ENCODE assay signal across 9 mouse cellular contexts in genomic region chr9:114526581-114526980, GRCm38 (mm10). TPM values are rescaled to one million over a fixed set of nuclear protein-coding genes. Genes with fewer than 3 reads are reported as not detected.
DNase-seq lines count a peak whose midpoint lies in the region; ATAC-seq and TF ChIP-seq lines count a peak whose summit lies in the region.
"Had no signal": no experiment of that assay in that cellular context is flagged by ENCODE, and none has a peak within 500 bp of the region (broad histone marks: within the 10 kb centered on the region; RNA-seq: fewer than 3 reads in every experiment).

No protein-coding gene starts in this region.

- no peak overlapping the region for H3K4me3 ChIP-seq in forebrain, embryonic 11.5 days (ENCODE audit: low read depth, low read length)
- H3K4me3 ChIP-seq in forebrain, embryonic 15.5 days: no peak overlapping the region
- peak overlapping the region; percentile 52 for H3K4me3 ChIP-seq in ES-Bruce4 (ENCODE audit: low read depth, low read length)
- H3K4me3 ChIP-seq in heart, embryonic 15.5 days: peak overlapping the region; percentile 23
- no peak overlapping the region for H3K4me3 ChIP-seq in liver, embryonic 14.5 days (ENCODE audit: insufficient read depth in 1 of 2, low read depth in 2 of 2, low read length in 2 of 2)

- under 1% methylated on average over 8 of the region's 8 CpGs for WGBS in forebrain, embryonic 11.5 days
- 7% methylated on average over 8 of the region's 8 CpGs for WGBS in forebrain, embryonic 15.5 days
- 30% methylated on average over 8 of the region's 8 CpGs for WGBS in heart, embryonic 15.5 days
- WGBS in liver, embryonic 14.5 days (ENCODE audit: insufficient replicate concordance): 49% methylated on average over 8 of the region's 8 CpGs

- H3K9ac ChIP-seq in forebrain, embryonic 11.5 days (ENCODE audit: low read length): no peak overlapping the region; the same call in 1 of the 2 replicates
- H3K9ac ChIP-seq in forebrain, embryonic 15.5 days (replicated peaks): no peak overlapping the region
- peak overlapping the region; percentile 69 for H3K9ac ChIP-seq in ES-Bruce4 (ENCODE audit: low read depth, poor library complexity, severe bottlenecking)
- 0 out of 2 replicates have a peak overlapping the region, but pooled peaks have one; percentile 31 for H3K9ac ChIP-seq in heart, embryonic 15.5 days
- H3K9ac ChIP-seq in liver, embryonic 14.5 days (replicated peaks): no peak overlapping the region

- H3K4me2 ChIP-seq in forebrain, embryonic 11.5 days (ENCODE audit: low read depth, low read length, severe bottlenecking): peak overlapping the region; percentile 40; the same call in 1 of the 2 replicates
- H3K4me2 ChIP-seq in forebrain, embryonic 15.5 days (replicated peaks): no peak overlapping the region
- H3K4me2 ChIP-seq in heart, embryonic 15.5 days: peak overlapping the region; percentile 51
- H3K4me2 ChIP-seq in liver, embryonic 14.5 days (ENCODE audit: low read depth): peak overlapping the region; percentile 28

- no peak for TF ChIP-seq EP300 in ES-Bruce4 (IDR thresholded peaks at IDR 0.05; ENCODE audit: insufficient read depth, low read depth, low read length)
- TF ChIP-seq EP300 in liver, embryonic 14.5 days (IDR thresholded peaks at IDR 0.05; ENCODE audit: low read depth): no peak

- TF ChIP-seq CTCF in ES-Bruce4 (IDR thresholded peaks at IDR 0.05; ENCODE audit: low read depth, low read length): no peak
- no peak for TF ChIP-seq CTCF in liver, embryonic 14.5 days (IDR thresholded peaks at IDR 0.05; ENCODE audit: low read depth)

- H3K36me3 ChIP-seq in forebrain, embryonic 11.5 days (ENCODE audit: control insufficient read depth, insufficient read depth, low read length): no peaks in the 10 kb centered on the region
- no peaks in the 10 kb centered on the region for H3K36me3 ChIP-seq in forebrain, embryonic 15.5 days
- peaks cover 19% of the 10 kb centered on the region for H3K36me3 ChIP-seq in ES-Bruce4 (ENCODE audit: control insufficient read depth, insufficient read depth, low read length, poor library complexity, severe bottlenecking)
- no peaks in the 10 kb centered on the region for H3K36me3 ChIP-seq in heart, embryonic 15.5 days
- H3K36me3 ChIP-seq in liver, embryonic 14.5 days (replicated peaks; ENCODE audit: control insufficient read depth, insufficient read depth, low read depth): no peaks in the 10 kb centered on the region

- 0 out of 2 replicates have a peak, but pooled peaks have one; percentile 3 for ATAC-seq in forebrain, embryonic 11.5 days (replicated peaks; ENCODE audit: low FRiP score)
- ATAC-seq in forebrain, embryonic 15.5 days (replicated peaks): no peak
- no peak for ATAC-seq in heart, embryonic 15.5 days (replicated peaks; ENCODE audit: insufficient number of reproducible peaks, insufficient read depth, low FRiP score, low read depth)
- no peak for ATAC-seq in liver, embryonic 14.5 days (ENCODE audit: insufficient read depth)

- no peaks in the 10 kb centered on the region for H3K9me3 ChIP-seq in forebrain, embryonic 11.5 days (ENCODE audit: control insufficient read depth, low read length)
- H3K9me3 ChIP-seq in forebrain, embryonic 15.5 days: no peaks in the 10 kb centered on the region
- H3K9me3 ChIP-seq in ES-Bruce4 (replicated peaks; ENCODE audit: control insufficient read depth, insufficient read depth, low read length, poor library complexity, severe bottlenecking): no peaks in the 10 kb centered on the region
- no peaks in the 10 kb centered on the region for H3K9me3 ChIP-seq in heart, embryonic 15.5 days (replicated peaks)
- no peaks in the 10 kb centered on the region for H3K9me3 ChIP-seq in liver, embryonic 14.5 days (ENCODE audit: control insufficient read depth, low read length)

- peak; percentile 65 for DNase-seq in forebrain, embryonic 11.5 days (ENCODE audit: low spot score)
- no peak for DNase-seq in liver, embryonic 14.5 days (ENCODE audit: low read depth in 3 of 3, low spot score in 3 of 3)
- no peak for DNase-seq in right cerebral cortex, postnatal 14 days
- no peak for DNase-seq in layer of hippocampus, postnatal 25 days (ENCODE audit: extremely low spot score in 1 of 2, low spot score in 1 of 2)
- no peak for DNase-seq in left cerebral cortex, postnatal 36 days (ENCODE audit: low spot score in 2 of 2)

- H3K27ac ChIP-seq in forebrain, embryonic 11.5 days (ENCODE audit: low read depth, low read length): peak overlapping the region; percentile 51
- H3K27ac ChIP-seq in forebrain, embryonic 15.5 days (replicated peaks): no peak overlapping the region
- H3K27ac ChIP-seq in ES-Bruce4 (ENCODE audit: insufficient read depth, low read length): peak overlapping the region; percentile 90
- H3K27ac ChIP-seq in heart, embryonic 15.5 days: no peak overlapping the region
- H3K27ac ChIP-seq in liver, embryonic 14.5 days: no peak overlapping the region

- H3K27me3 ChIP-seq in forebrain, embryonic 11.5 days (ENCODE audit: control insufficient read depth, insufficient read depth, low read length): no peaks in the 10 kb centered on the region
- no peaks in the 10 kb centered on the region for H3K27me3 ChIP-seq in forebrain, embryonic 15.5 days
- no peaks in the 10 kb centered on the region for H3K27me3 ChIP-seq in ES-Bruce4 (ENCODE audit: control insufficient read depth, insufficient read depth, low read length, poor library complexity, severe bottlenecking)
- no peaks in the 10 kb centered on the region for H3K27me3 ChIP-seq in heart, embryonic 15.5 days
- H3K27me3 ChIP-seq in liver, embryonic 14.5 days (ENCODE audit: control insufficient read depth, insufficient read depth, low read length): no peaks in the 10 kb centered on the region

- TF ChIP-seq POLR2A in ES-Bruce4 (IDR thresholded peaks at IDR 0.05; ENCODE audit: insufficient read depth, low read length): no peak

- intact Hi-C loops in left cerebral cortex, postnatal 36 days (cut with DNase I): no loop called here

- H3K4me1 ChIP-seq in forebrain, embryonic 11.5 days (replicated peaks; ENCODE audit: control insufficient read depth, insufficient read depth, low read length): peaks cover 28% of the 10 kb centered on the region
- H3K4me1 ChIP-seq in forebrain, embryonic 15.5 days: peaks cover 19% of the 10 kb centered on the region
- H3K4me1 ChIP-seq in ES-Bruce4 (ENCODE audit: control insufficient read depth, insufficient read depth, low read length): peaks cover 2% of the 10 kb centered on the region
- peaks cover 26% of the 10 kb centered on the region for H3K4me1 ChIP-seq in heart, embryonic 15.5 days (replicated peaks)
- peaks cover 0 to 11% of the 10 kb centered on the region in 2 experiments; a peak in 2 of 4 replicates for H3K4me1 ChIP-seq in liver, embryonic 14.5 days (replicated peaks; ENCODE audit: control insufficient read depth in 2 of 2, insufficient read depth in 2 of 2, low read length in 1 of 2)

RNA-seq across cellular contexts. Expression of gene C130032M10Rik, which starts 11.1 kb away (rescaled TPM):
- polyA plus RNA-seq in forebrain, embryonic 11.5 days (2014; fragmentation: Nextera tagmentation; extraction: Ambion mirVana): not detected in 2 replicates
- polyA plus RNA-seq in forebrain, embryonic 15.5 days (2015; fragmentation: Nextera tagmentation; extraction: Ambion mirVana): not detected in 2 replicates
- polyA plus RNA-seq in ES-Bruce4 (2011; ENCODE audit: insufficient read depth, insufficient read length, low read depth, missing spikeins): not detected in 2 replicates
- 1.3 and 1.7 TPM in 2 replicates for polyA plus RNA-seq in heart, embryonic 15.5 days (2015; fragmentation: Nextera tagmentation; extraction: Ambion mirVana)
- polyA plus RNA-seq in liver, embryonic 14.5 days (2012; rRNA removed): not detected in 2 replicates
- not detected in 2 replicates for polyA plus RNA-seq in liver, embryonic 14.5 days (2014; fragmentation: Nextera tagmentation; extraction: Ambion mirVana)
- total RNA-seq in layer of hippocampus, postnatal 25 days (2021): not detected
- not detected for total RNA-seq in left cerebral cortex, postnatal 36 days (2021)
- polyA plus RNA-seq: spleen, adult 2 months had no signal

RNA-seq across cellular contexts. Expression of gene Ccr4, which starts 21.9 kb away (rescaled TPM):
- polyA plus RNA-seq in forebrain, embryonic 11.5 days (2014; fragmentation: Nextera tagmentation; extraction: Ambion mirVana): not detected in 2 replicates
- not detected in 2 replicates for polyA plus RNA-seq in forebrain, embryonic 15.5 days (2015; fragmentation: Nextera tagmentation; extraction: Ambion mirVana)
- 0.57 and 1.4 TPM in 2 replicates for polyA plus RNA-seq in ES-Bruce4 (2011; ENCODE audit: insufficient read depth, insufficient read length, low read depth, missing spikeins)
- polyA plus RNA-seq in heart, embryonic 15.5 days (2015; fragmentation: Nextera tagmentation; extraction: Ambion mirVana): 0.57 TPM in 1 of 2 replicates, not detected in the other
- polyA plus RNA-seq in liver, embryonic 14.5 days (2012; rRNA removed): not detected in 2 replicates
- polyA plus RNA-seq in liver, embryonic 14.5 days (2014; fragmentation: Nextera tagmentation; extraction: Ambion mirVana): not detected in 2 replicates
- not detected for total RNA-seq in layer of hippocampus, postnatal 25 days (2021)
- total RNA-seq in left cerebral cortex, postnatal 36 days (2021): not detected

RNA-seq across cellular contexts. Expression of gene Trim71, which starts 37.6 kb away (rescaled TPM):
- 1.5 and 1.6 TPM in 2 replicates for polyA plus RNA-seq in forebrain, embryonic 11.5 days (2014; fragmentation: Nextera tagmentation; extraction: Ambion mirVana)
- 0.11 and 0.14 TPM in 2 replicates for polyA plus RNA-seq in forebrain, embryonic 15.5 days (2015; fragmentation: Nextera tagmentation; extraction: Ambion mirVana)
- 120 and 122 TPM in 2 replicates for polyA plus RNA-seq in ES-Bruce4 (2011; ENCODE audit: insufficient read depth, insufficient read length, low read depth, missing spikeins)
- 0.05 and 0.10 TPM in 2 replicates for polyA plus RNA-seq in heart, embryonic 15.5 days (2015; fragmentation: Nextera tagmentation; extraction: Ambion mirVana)
- 0.61 and 0.74 TPM in 2 replicates for polyA plus RNA-seq in liver, embryonic 14.5 days (2012; rRNA removed)
- 0.62 and 0.82 TPM in 2 replicates for polyA plus RNA-seq in liver, embryonic 14.5 days (2014; fragmentation: Nextera tagmentation; extraction: Ambion mirVana)
- total RNA-seq in layer of hippocampus, postnatal 25 days (2021): 1 to 10 TPM in 1 of 2 experiments, under 1 TPM in 1; 0.91 to 1.2 TPM
- under 1 TPM; 0.77 to 0.94 TPM for total RNA-seq in left cerebral cortex, postnatal 36 days (2021)

Comparison
In these comparisons a context has a peak if more than half of its experiments do, and no peak if none do; other contexts are left out.
1. H3K27ac ChIP-seq: peak in forebrain, embryonic 11.5 days (single experiment) and ES-Bruce4 (single experiment); none in forebrain, embryonic 15.5 days (single experiment), heart, embryonic 15.5 days (single experiment) and liver, embryonic 14.5 days (single experiment).
2. H3K4me3 ChIP-seq: peak in ES-Bruce4 (single experiment) and heart, embryonic 15.5 days (single experiment); none in forebrain, embryonic 11.5 days (single experiment), forebrain, embryonic 15.5 days (single experiment) and liver, embryonic 14.5 days (0 of 2).
3. H3K9ac ChIP-seq: peak in ES-Bruce4 (single experiment) and heart, embryonic 15.5 days (single experiment); none in forebrain, embryonic 11.5 days (single experiment), forebrain, embryonic 15.5 days (single experiment) and liver, embryonic 14.5 days (single experiment).
4. RNA of gene Trim71, which starts 37.6 kb away (polyA plus RNA-seq): 120 to 122 TPM in ES-Bruce4; 1.5 to 1.6 TPM in forebrain, embryonic 11.5 days, 0.61 to 0.82 TPM in liver, embryonic 14.5 days, 0.11 to 0.14 TPM in forebrain, embryonic 15.5 days and 0.05 to 0.10 TPM in heart, embryonic 15.5 days; every median in the first group is over 10 times any median in the second.